Mouse (Mus musculus) lung, postnatal 14 days (tissue): ENCODE data around the gene Sec14l1.
A peak's percentile ranks its signal among the peaks of the same experiment; 100 is the strongest.

Source experiments
- DNase-seq: peaks from one replicate; pipeline ENCODE4 v3.0.0; 2021

Gene Sec14l1

GRCm38 (mm10) chr11:117129473-117129872 is 14.5 kb downstream of the Sec14l1 start:
- no peak for DNase-seq

DNA sequence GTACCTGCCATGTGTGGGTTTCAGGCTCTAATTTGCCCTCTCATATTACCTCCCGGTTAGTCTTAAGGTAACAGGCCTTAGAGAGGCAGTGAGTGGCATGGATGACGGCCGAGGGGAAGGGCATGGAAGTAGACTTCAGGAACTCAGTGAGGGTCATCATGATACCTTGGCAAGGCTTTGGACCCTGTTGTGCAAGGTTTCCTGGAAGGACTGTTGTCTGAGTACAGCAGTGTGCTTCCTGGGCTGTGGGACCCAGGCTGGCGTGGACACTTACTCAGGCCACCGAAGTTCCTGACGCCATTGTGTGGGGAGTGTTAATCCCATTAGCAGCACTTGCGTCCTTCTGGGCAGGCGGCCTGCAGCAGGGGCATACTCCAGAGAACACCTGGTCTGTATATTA is 15.1 kb downstream of the Sec14l1 start:
- no peak for DNase-seq

GRCm38 (mm10) chr11:117130888-117131287 is 15.9 kb downstream of the Sec14l1 start:
- no peak for DNase-seq

GRCm38 (mm10) chr11:117131450-117131849 is 16.5 kb downstream of the Sec14l1 start:
- no peak for DNase-seq

DNA sequence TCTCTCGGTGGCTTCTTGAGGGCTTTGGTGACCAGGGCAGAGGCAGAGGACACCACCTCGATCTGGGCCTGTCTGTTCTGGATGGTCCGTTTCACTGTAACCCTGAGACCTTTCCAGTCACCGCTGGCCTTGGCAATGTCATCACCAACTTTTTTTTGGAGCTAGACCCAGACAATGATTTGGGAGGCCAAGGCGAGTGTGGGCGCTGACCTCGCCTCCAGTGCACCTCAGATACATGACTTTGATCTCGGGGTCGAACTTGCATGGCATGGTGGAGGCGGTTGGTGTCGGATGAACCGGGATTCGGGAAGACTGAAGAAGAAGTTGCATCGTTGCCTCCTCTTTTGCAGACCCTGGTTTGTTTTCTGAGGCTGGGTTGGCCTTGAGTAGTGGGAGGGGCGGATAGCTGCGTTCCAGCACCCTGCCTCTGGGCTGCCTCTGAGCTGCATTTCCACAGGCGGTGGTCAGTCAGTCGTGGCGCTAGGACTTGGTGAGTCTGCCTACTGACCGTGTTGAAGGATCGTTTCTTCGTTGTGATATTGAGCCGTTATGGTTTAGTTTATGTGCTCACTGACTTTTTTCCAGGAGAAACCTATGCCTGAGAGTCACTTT is 19.9 kb downstream of the Sec14l1 start:
- no peak for DNase-seq

- DNase-seq = no peak
These were observed 20.7 kb downstream of the Sec14l1 start for GRCm38 (mm10) chr11:117135457-117136290.

DNA sequence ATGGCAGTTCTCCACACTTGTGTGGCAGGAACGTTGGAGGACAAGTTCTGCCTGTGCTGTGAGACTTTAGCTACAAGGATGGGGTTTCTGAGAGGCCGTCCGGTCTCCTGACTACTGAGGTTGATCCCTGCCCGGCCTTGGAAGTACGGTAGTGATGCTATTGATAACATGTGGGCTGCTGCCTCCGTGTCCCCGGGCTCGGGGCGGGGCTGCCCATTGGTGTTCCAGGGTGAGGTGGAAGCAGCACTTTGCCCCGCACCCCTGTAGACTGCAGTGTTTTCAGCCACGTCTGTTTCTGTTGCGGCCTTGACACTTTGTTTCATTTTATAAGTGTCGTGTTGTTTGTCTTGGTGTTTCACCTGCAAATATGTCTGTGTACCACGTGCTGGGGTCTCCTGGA is 21.9 kb downstream of the Sec14l1 start:
- no peak for DNase-seq

- DNase-seq = no peak
These were observed 23.3 kb downstream of the Sec14l1 start for GRCm38 (mm10) chr11:117138213-117138761.

DNA sequence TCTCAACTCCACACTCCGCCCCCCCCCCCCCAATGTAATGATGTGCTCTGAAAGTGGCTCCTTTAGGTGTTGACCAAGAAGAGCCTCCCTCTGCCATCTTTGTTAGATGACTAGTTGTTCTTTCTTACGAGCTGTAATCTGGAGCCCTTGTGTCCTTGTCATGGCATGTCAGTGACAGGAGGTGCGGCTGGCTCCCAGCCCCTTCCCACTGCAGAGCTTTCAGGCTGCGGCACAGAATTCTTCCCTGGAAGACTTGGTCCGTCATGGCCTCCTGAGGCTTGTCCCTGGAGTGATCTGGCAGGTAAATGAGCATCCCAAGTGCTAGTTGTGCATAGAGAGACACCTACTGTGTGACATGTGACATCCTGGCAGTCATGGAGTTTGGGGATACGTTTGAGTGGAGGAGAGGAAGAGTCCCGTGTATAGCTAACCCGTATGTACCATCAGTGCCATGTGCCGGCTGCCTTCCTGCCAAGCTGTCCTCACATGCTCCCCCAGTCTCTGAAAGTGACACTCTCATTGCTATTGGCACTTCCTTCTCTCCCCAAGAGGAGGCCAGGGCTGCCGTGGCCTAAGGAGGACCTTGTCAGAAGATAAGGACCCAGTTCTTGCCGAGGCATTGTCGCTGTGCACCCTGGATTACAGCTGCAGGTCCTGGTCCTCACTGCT is 24.0 kb downstream of the Sec14l1 start:
- DNase-seq = no peak

DNA sequence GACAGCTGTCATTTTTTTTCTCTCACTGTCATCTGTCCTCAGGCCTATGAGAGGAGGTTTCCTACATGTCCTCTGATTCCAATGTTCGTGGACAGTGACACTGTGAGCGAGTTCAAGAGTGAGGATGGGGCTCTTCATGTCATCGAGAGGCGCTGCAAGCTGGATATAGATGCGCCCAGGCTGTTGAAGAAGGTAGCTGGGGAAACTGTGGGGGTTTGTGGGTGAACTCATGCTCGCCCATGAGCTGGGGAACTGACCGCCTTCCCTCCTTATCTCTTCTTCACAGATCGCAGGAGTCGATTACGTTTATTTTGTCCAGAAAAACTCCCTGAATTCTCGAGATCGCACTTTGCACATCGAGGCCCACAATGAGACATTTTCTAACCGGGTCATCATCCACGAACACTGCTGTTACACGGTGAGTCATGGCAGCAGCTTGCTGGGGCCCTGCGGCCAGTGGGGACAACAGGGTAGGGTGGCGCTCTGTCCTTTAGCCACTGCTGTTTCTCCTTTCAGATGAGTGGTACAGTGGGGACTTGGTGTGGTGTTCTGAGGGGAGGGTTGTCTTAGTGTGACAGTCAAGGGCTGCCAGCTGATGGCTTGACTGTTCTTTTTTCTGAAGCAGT is 26.5 kb downstream of the Sec14l1 start:
- no peak for DNase-seq

DNA sequence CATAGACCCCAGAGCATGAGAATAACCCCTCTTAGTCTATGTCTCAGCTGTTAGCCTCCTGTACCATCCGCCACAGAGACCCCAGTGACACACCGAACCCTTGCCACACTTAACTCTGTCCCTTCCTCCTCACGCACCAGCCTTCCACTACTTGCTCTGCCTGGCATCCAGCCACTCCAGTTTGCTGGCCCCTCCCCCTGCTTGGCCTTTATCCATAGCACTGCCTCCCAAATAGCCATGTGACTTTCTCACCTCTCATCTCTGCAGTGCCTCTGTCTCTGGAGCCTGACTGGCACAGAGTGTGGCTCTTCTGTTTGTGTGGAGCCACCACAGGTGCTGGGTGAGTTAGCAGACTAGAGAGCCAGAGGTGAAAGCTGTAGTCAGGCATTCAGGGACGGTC is 27.5 kb downstream of the Sec14l1 start:
- DNase-seq = peak; percentile 60

GRCm38 (mm10) chr11:117145451-117146117 is 30.6 kb downstream of the Sec14l1 start:
- DNase-seq = no peak

DNA sequence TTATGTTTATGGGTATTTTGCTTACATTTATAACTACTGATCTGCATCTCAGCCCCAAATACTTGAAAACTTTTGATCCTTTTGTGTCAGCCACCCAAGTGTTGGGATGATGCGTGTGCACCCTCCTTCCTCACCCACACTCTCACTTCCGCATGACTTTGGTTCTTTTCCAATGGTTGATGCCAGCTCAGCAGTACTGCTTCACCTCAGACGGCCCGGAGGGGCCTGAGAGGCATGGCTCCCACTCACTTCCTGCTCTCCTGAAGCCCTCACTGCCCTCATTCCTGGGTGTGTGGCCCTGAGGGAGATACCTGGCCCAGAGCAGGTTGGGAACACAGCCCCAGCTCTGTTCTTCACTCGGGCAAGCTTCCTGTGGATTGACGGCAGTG is 31.1 kb downstream of the Sec14l1 start:
- DNase-seq = no peak

DNA sequence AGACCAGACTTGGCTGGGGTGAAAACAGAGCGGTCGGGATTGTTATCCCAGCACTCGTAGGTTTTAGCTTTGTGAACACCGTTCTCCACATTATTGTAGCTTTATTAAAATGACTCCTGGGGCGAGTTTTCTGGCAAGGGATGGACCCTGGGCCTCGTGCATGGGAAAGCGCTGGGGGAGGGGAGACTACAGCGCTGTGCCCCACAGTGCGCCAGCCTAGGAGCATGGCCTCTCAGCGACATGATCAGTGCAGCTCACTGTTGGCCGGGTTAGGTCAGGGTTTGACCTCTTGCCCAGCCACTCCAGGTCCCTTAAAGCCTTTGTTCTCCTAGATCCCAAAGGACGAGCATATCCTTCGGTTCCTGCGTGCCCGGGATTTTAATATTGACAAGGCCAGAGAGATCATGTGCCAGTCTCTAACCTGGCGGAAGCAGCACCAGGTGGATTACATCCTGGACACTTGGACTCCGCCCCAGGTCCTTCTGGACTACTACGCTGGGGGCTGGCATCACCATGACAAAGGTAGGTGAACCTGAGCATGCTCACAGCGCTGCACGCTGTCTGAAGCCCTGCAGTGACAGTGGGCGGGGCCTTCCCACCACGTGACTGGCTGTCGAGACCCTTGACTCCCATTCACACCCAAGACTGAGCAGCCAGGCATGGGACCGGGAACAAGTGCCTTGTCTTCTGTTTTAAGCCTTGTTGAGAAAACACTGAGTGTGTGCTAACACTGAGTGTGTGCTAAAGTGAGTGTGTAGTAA is 32.0 kb downstream of the Sec14l1 start:
- peak; percentile 53 for DNase-seq

DNA sequence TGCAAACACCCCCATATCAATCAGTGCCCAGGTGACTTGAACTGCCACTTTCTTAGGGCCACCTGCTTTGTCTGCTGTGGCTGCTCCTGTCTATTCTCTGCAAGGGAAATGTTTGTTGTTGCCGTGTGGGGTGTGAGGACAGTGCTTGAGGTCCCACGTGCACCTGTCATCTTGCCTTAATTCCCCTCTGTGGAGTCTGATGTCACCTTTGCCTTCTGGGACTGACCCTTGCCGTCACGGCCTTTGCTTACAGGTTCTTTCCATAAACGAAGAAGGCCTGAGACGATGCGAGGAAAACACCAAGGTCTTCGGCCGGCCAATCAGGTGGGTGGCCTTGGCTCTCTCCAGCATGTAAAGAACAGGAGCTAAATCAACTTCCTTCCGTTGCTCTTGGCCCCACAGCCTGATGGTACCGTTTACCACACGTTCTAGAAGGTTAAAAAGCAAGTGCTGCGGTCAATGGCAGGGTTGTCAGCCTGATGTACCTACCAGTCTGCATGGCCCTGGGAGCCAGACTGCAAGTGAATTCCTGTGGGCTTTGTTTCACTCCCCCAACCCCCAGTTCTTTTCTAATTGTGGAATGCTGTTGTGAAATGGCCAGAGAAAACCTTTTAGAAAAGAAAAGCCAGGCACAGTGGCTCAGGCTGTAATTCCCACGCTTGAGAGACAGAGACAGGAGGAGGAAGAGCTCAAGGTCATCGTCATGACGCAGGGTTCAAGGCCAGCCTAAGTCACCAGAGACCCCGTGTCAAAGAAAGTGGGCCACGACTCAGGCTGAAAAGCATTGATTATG is 34.1 kb downstream of the Sec14l1 start:
- DNase-seq = no peak

- DNase-seq = no peak
These were observed 35.5 kb downstream of the Sec14l1 start for GRCm38 (mm10) chr11:117150467-117150966.

- DNase-seq = no peak
These were observed 36.5 kb downstream of the Sec14l1 start for GRCm38 (mm10) chr11:117151461-117151860.

- DNase-seq = no peak
These were observed 37.6 kb downstream of the Sec14l1 start for GRCm38 (mm10) chr11:117152541-117152940.

DNA sequence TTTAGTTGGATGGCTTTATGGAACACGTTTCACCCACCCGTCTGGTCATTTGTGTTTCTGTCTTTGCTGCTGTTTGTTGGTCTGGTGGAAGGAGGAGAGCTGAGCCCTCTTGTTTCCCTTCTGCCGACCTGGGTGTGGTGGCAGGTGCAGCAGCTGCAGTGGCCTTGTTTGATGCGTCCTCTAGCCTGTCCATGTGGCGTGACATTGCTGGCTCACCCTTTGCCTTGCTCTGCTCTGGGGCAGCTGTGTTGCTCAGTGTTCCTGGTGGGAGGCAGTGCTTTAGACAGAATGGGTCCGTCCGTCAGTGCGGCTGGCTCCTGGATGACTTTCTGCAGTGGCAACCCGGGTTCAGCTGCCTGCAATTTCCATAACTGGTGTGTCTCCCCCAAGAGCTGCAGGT is 38.6 kb downstream of the Sec14l1 start:
- DNase-seq = no peak

- no peak for DNase-seq
These were observed 39.3 kb downstream of the Sec14l1 start for GRCm38 (mm10) chr11:117154088-117154815.
